Mouse (Mus musculus) midbrain, postnatal 0 days (tissue): ENCODE data around the gene Sufu. TPM values are rescaled to one million over a fixed set of nuclear protein-coding genes. Genes with fewer than 3 reads are reported as not detected.

ENCODE experiments used
- ATAC-seq: fragments of 200-750 bp; cut with Nextera tagmentation; 2 replicates; pipeline ENCODE4 v1.8.0; 2017; ENCODE audit warnings: moderate number of reproducible peaks, mild to moderate bottlenecking, moderate TSS enrichment, moderate library complexity; ENCODE audit not compliant: low FRiP score
- DNase-seq: peaks from one replicate; pipeline ENCODE4 v3.0.0-alpha.2; 2015; ENCODE audit warnings: low spot score
- H3K27ac ChIP-seq: fragments of 300-500 bp; sonication (generic); 2 replicates; pipeline ENCODE4 v1.5.1; 2014; ENCODE audit warnings: low read depth, mild to moderate bottlenecking, low read length, mixed read lengths
- H3K27me3 ChIP-seq: fragments of 300-500 bp; sonication (generic); 2 replicates; pipeline ENCODE4 v1.6.1; 2014; ENCODE audit warnings: low read length, control low read depth, mixed read lengths; ENCODE audit not compliant: insufficient read depth
- H3K36me3 ChIP-seq: fragments of 300-500 bp; sonication (generic); 2 replicates; pipeline ENCODE4 v1.6.1; 2014; ENCODE audit warnings: low read length, control low read depth, mixed read lengths; ENCODE audit not compliant: insufficient read depth
- H3K4me1 ChIP-seq: fragments of 300-500 bp; sonication (generic); 2 replicates; pipeline ENCODE4 v1.6.1; 2014; ENCODE audit warnings: mild to moderate bottlenecking, control low read depth, antibody characterized with exemption, low read length, mixed read lengths; ENCODE audit not compliant: insufficient read depth
- H3K4me2 ChIP-seq: fragments of 300-500 bp; sonication (generic); 2 replicates; pipeline ENCODE4 v1.6.1; 2014; ENCODE audit warnings: low read depth, mild to moderate bottlenecking, low read length, mixed read lengths; ENCODE audit not compliant: poor library complexity, severe bottlenecking
- H3K4me3 ChIP-seq: fragments of 300-500 bp; sonication (generic); 2 replicates; pipeline ENCODE4 v1.5.1; 2014; ENCODE audit warnings: low read depth, mild to moderate bottlenecking, low read length, moderate library complexity
- H3K9ac ChIP-seq: fragments of 300-500 bp; sonication (generic); replicated peaks from 2 replicates; pipeline ENCODE4 v1.6.1; 2014; ENCODE audit warnings: mild to moderate bottlenecking, low read length, moderate library complexity, mixed read lengths; ENCODE audit not compliant: poor library complexity, severe bottlenecking
- H3K9me3 ChIP-seq: fragments of 300-500 bp; sonication (generic); 2 replicates; pipeline ENCODE4 v1.6.1; 2016; ENCODE audit warnings: low read length, control low read depth
- CTCF ChIP-seq: IDR thresholded peaks from 2 replicates; pipeline ENCODE4 v1.5.1; 2016; ENCODE audit warnings: antibody characterized with exemption, mild to moderate bottlenecking
- WGBS: fragments of 180-500 bp; shearing (Covaris S2); extraction: QIAGEN DNeasy Blood & Tissue Kit; methylation state at CpG from one replicate; pipeline ENCODE4 v1.1.7; 2014; 5-methylcytosine and 5-hydroxymethylcytosine counted together
- polyA plus RNA-seq: library from polyadenylated mRNA; unstranded; fragments of >200 nt; fragmentation: Nextera tagmentation; extraction: Ambion mirVana; gene quantifications from 2 replicates; pipeline ENCODE4 v1.2.1, GENCODE M21; 2015
- total RNA-seq: library from RNA; depleted of rRNA; stranded (reverse); fragments of >200 nt; gene quantifications from 2 replicates; pipeline ENCODE4 v1.2.3, GENCODE M21; 2014

Gene Sufu
- total and polyA plus RNA-seq, 2 experiments from 2014 or later: 11.5 to 13.2 TPM

DNA sequence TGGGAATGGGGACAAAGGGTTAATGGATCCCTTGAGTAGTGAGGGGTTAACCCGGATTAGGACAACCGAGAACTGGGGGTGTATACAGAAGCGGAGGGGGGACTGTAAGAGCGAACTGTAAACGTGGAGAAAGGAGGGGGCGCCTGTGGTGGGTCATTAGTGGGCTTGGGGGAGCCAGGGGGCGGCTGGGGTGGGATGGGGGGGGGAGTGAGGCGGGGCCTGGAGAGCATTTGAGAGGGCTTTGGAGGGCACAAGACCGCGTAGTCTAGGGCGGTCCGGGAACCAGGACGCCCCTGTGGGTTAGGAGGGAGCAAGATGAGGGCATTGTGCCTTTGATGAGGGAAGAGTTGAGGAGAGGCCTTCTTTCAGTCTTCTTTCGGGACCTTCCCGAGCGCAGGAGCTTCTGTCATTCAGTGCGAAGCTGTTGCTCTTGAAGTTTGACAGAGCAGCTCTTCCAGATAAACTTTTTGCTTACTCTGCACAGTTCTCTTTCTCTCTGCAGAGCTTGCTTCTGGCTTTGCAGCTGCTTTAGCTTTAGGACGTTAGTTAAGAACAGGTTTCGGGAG, 823 bp downstream of the Sufu start:
- no peak for TF ChIP-seq CTCF
- H3K4me1 ChIP-seq: peaks cover 18% of the 10 kb centered on the region
- no peaks in the 10 kb centered on the region for H3K27me3 ChIP-seq
- WGBS: 0% methylated on average over 19 of the region's 19 CpGs
- H3K4me3 ChIP-seq: peak overlapping the region; percentile 88
- ATAC-seq (no peak), DNase-seq (peak; percentile 28)
- H3K9ac ChIP-seq: peak overlapping the region; percentile 81
- H3K27ac ChIP-seq: peak overlapping the region; percentile 78; the same call in 1 of the 2 replicates
- H3K9me3 ChIP-seq: no peaks in the 10 kb centered on the region
- peak overlapping the region; percentile 88 for H3K4me2 ChIP-seq
- H3K36me3 ChIP-seq: peaks cover 5% of the 10 kb centered on the region

DNA sequence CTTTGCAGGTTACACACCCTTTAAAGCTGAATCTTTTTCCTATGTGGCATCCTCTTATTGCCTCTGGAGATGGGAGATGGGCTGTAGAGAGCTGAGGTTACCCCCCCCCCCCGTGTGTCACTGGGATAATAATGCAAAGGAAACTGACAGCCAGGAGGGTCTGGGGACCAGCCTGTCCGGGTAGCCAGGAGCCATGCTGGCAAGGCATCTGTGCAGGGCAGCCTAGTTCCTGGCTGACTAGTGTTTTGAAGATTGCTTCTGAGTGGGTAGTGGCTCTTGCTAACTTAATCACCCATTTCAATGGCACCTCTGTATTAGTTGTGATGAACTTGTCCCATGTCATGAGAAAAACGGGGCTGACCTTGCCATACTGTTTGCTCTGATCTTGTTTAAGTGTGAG, 1.7 kb downstream of the Sufu start:
- H3K4me1 ChIP-seq: peaks cover 18% of the 10 kb centered on the region
- no peak for TF ChIP-seq CTCF
- no peak overlapping the region for H3K9ac ChIP-seq
- H3K27me3 ChIP-seq: no peaks in the 10 kb centered on the region
- no peaks in the 10 kb centered on the region for H3K9me3 ChIP-seq
- ATAC-seq (no peak), DNase-seq (no peak)
- WGBS: 18% methylated on average over 3 of the region's 3 CpGs
- peak overlapping the region; percentile 88; the same call in 1 of the 2 replicates for H3K4me3 ChIP-seq
- no peak overlapping the region for H3K27ac ChIP-seq
- H3K4me2 ChIP-seq: peak overlapping the region; percentile 88
- H3K36me3 ChIP-seq: peaks cover 14% of the 10 kb centered on the region

DNA sequence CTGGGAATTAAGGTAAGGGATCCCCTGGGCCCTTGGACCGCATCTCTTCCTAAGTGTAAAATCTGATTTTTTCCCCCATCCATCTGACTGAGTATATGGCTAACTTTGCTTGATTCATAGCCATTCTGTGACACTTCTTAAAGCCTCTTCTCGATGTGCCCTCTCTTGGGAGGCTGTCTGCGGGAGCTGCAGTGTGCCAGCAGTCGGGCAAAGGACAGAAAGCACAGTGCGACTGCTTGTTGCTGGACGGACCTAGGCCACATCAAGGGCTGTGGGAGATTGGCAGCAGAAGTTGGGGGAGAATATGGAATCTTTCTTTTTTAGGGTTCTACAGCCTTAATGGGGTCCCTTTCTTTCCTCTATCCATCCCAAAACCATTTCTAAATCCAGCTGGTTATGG, 2.7 kb downstream of the Sufu start:
- WGBS: 71% methylated on average over 6 of the region's 6 CpGs
- H3K9ac ChIP-seq: no peak overlapping the region
- DNase-seq: no peak
- H3K4me3 ChIP-seq: no peak overlapping the region
- H3K4me2 ChIP-seq: peak overlapping the region; percentile 88; the same call in 1 of the 2 replicates
- peaks cover 13% of the 10 kb centered on the region for H3K4me1 ChIP-seq
- H3K27me3 ChIP-seq: no peaks in the 10 kb centered on the region
- no peak for ATAC-seq
- TF ChIP-seq CTCF: no peak
- H3K9me3 ChIP-seq: no peaks in the 10 kb centered on the region
- peaks cover 21% of the 10 kb centered on the region for H3K36me3 ChIP-seq
- no peak overlapping the region for H3K27ac ChIP-seq

DNA sequence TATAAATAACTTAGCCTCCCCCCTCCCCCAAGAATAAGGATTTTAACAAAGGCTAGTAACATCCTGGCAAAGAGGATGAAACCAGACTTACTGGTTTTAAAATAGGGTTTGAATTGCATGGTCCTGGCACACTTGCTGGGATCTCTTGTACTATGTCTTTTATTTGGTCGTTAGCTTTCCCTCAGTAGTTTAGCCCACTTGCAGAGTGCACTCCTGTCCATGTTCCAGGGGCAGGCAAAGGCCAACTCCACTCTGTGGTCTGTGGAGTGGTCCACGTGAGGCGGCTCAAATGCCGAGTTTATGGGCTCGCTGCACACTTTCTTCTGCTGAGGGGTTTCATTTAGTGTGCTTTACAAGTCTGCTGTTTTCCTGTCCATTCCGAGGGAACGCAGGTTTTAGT, 3.2 kb downstream of the Sufu start:
- ATAC-seq: no peak
- H3K9ac ChIP-seq: no peak overlapping the region

DNA sequence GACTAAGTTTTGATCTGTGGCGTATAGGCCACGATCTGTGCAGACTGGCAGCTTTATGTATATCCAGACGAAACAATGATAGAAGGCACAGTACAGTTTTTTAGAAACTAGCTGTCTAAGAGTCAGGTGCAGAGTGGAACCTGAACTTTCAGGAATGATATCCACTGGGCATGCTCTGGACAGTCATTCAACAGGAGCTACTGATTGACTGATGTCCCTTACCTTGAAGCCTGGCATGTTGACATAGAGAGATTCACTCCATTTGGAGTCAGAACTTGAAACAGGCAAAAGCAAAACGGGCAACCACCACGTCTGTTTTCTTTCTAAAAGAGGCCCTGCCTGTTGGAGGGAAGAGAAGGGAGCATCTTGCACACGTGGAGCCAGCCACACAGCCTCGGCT, 3.9 kb downstream of the Sufu start:
- Histone ChIP-seq H3K9ac (no peak overlapping the region), H3K36me3 (peaks cover 21% of the 10 kb centered on the region), H3K4me2 (no peak overlapping the region), H3K4me3 (no peak overlapping the region), H3K4me1 (peaks cover 12% of the 10 kb centered on the region), H3K27ac (no peak overlapping the region), H3K9me3 (no peaks in the 10 kb centered on the region), H3K27me3 (no peaks in the 10 kb centered on the region)
- 89% methylated on average over 7 of the region's 7 CpGs for WGBS
- no peak for TF ChIP-seq CTCF
- DNase-seq (no peak), ATAC-seq (no peak)

More for the DNA sequence above, 3.2 kb downstream of the Sufu start:
- no peak overlapping the region for H3K4me3 ChIP-seq
- peaks cover 12% of the 10 kb centered on the region for H3K4me1 ChIP-seq
- H3K27me3 ChIP-seq: no peaks in the 10 kb centered on the region
- no peak overlapping the region for H3K4me2 ChIP-seq
- no peak overlapping the region for H3K27ac ChIP-seq
- no peaks in the 10 kb centered on the region for H3K9me3 ChIP-seq
- 77% methylated on average over 7 of the region's 7 CpGs for WGBS
- H3K36me3 ChIP-seq: peaks cover 21% of the 10 kb centered on the region
- no peak for DNase-seq
- no peak for TF ChIP-seq CTCF

DNA sequence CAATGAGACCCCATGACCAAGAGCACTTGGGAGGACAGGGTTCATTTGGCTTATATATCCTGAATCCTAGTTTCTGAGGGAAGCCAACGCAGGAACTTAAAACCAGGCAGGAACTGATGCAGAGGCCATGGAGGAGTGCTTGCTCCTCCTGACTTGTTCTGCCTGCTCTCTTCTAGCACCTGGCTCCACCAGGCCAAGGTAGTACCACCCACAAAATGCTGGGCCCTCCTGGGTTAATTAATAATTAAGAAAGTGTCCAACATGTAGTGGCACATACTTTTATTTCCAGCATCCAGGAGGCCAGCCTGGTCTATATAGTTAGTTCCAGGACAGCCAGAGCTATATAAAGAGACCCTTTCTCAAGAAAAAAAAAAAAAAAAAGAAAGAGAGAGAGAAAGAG, 7.3 kb downstream of the Sufu start:
- Histone ChIP-seq H3K27me3 (no peaks in the 10 kb centered on the region), H3K4me2 (no peak overlapping the region), H3K36me3 (peaks cover 21% of the 10 kb centered on the region), H3K4me3 (no peak overlapping the region), H3K4me1 (no peaks in the 10 kb centered on the region), H3K27ac (no peak overlapping the region), H3K9ac (no peak overlapping the region), H3K9me3 (no peaks in the 10 kb centered on the region)
- no peak for DNase-seq
- no peak for TF ChIP-seq CTCF
- WGBS: 89% methylated on average over 1 of the region's 1 CpGs
- no peak for ATAC-seq
